Comparison of ENCODE assay signal across 20 mouse cellular contexts in the genomic region with DNA sequence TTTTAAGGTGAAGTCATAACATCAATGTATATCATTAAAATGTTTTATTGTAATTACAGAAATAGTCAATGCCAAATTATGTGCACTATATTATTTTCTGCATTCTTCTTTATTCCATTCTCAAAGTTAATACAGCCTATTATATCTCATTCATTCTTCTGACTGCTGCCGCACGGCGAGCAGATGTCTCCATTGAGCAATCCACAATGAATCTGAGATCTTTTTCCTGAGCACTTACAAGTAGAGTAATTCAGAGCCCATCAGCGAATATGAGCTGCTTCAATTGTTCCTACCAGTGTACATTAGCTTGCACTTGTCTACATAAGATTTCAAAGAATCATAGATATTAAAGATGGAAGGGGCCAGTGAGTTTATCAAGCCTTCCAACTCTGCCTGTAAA.
"Had no signal": no experiment of that assay in that cellular context is flagged by ENCODE, and none has a peak within 500 bp of the region (broad histone marks: within the 10 kb centered on the region; RNA-seq: fewer than 3 reads in every experiment).

No protein-coding gene starts in this region.

- H3K4me1 ChIP-seq: megakaryocyte, embryonic 14.5 days; midbrain, embryonic 12.5 days had no signal

- ATAC-seq: liver, postnatal 0 days; lung, postnatal 0 days; midbrain, embryonic 16.5 days had no signal

- H3K4me3 ChIP-seq: lung, embryonic 15.5 days; megakaryocyte, embryonic 14.5 days; midbrain, embryonic 12.5 days; myocyte; neural tube, embryonic 13.5 days; neural tube, embryonic 15.5 days had no signal

- H3K9ac ChIP-seq: liver, postnatal 0 days; lung, embryonic 15.5 days; midbrain, embryonic 12.5 days; neural tube, embryonic 13.5 days; neural tube, embryonic 15.5 days had no signal

- DNase-seq: liver, postnatal 0 days; lung, adult 2 months; lung, postnatal 14 days; lung, postnatal 36 days; midbrain, embryonic 14.5 days; retina, postnatal 1 day; right cerebral cortex, adult 18-20 months; right cerebral cortex, postnatal 14 days; thymus, adult 18-20 months; thymus, postnatal 14 days; thymus, postnatal 36 days had no signal

- H3K27ac ChIP-seq: lung, embryonic 15.5 days; macrophage; midbrain, embryonic 12.5 days; neural tube, embryonic 13.5 days; neural tube, embryonic 15.5 days had no signal

- H3K4me2 ChIP-seq: lung, embryonic 15.5 days; midbrain, embryonic 12.5 days; neural tube, embryonic 13.5 days; neural tube, embryonic 15.5 days had no signal

- H3K36me3 ChIP-seq: neural tube, embryonic 15.5 days had no signal

- H3K27me3 ChIP-seq: lung, embryonic 15.5 days; midbrain, embryonic 12.5 days; neural tube, embryonic 13.5 days; neural tube, embryonic 15.5 days had no signal

- H3K9me3 ChIP-seq: lung, embryonic 15.5 days; midbrain, embryonic 12.5 days; neural tube, embryonic 13.5 days; neural tube, embryonic 15.5 days had no signal
